Mouse (Mus musculus) retina, postnatal 1 day (tissue): ENCODE results near the gene Pla2g15.

Experiments used
- DNase-seq: peaks from one replicate; pipeline ENCODE4 v3.0.0-alpha.2; 2012

The Pla2g15 gene

GRCm38 (mm10) chr8:106149801-106150652 lies at the start of gene Pla2g15:
TSS of gene Pla2g15 (plus strand) at chr8:106150399.
- DNase-seq = peak; percentile 96

GRCm38 (mm10) chr8:106102321-106102720 lies 47.9 kb upstream of the Pla2g15 start:
- DNase-seq = no peak

- DNase-seq = no peak
These were observed 46.3 kb upstream of the Pla2g15 start for GRCm38 (mm10) chr8:106103888-106104287.

GRCm38 (mm10) chr8:106106193-106106592 lies 44.0 kb upstream of the Pla2g15 start:
- DNase-seq = no peak

GRCm38 (mm10) chr8:106108080-106108479 lies 42.1 kb upstream of the Pla2g15 start:
- no peak for DNase-seq

- DNase-seq = no peak
These were observed 41.5 kb upstream of the Pla2g15 start for GRCm38 (mm10) chr8:106108729-106109128.

GRCm38 (mm10) chr8:106112041-106112440 lies 38.2 kb upstream of the Pla2g15 start:
- DNase-seq = peak; percentile 15

GRCm38 (mm10) chr8:106112514-106112913 lies 37.7 kb upstream of the Pla2g15 start:
- peak; percentile 80 for DNase-seq

- DNase-seq = peak; percentile 40
These were observed 34.3 kb upstream of the Pla2g15 start for GRCm38 (mm10) chr8:106115897-106116296.

- no peak for DNase-seq
These were observed 26.8 kb upstream of the Pla2g15 start for GRCm38 (mm10) chr8:106123443-106123842.

GRCm38 (mm10) chr8:106126055-106126454 lies 24.1 kb upstream of the Pla2g15 start:
- no peak for DNase-seq

GRCm38 (mm10) chr8:106127054-106127453 lies 23.1 kb upstream of the Pla2g15 start:
- DNase-seq = no peak

- no peak for DNase-seq
These were observed 22.3 kb upstream of the Pla2g15 start for GRCm38 (mm10) chr8:106127882-106128410.

- no peak for DNase-seq
These were observed 20.8 kb upstream of the Pla2g15 start for GRCm38 (mm10) chr8:106129232-106129930.

GRCm38 (mm10) chr8:106129997-106130396 lies 20.2 kb upstream of the Pla2g15 start:
- no peak for DNase-seq

- no peak for DNase-seq
These were observed 19.7 kb upstream of the Pla2g15 start for GRCm38 (mm10) chr8:106130505-106130904.

GRCm38 (mm10) chr8:106131021-106131420 lies 19.2 kb upstream of the Pla2g15 start:
- no peak for DNase-seq

GRCm38 (mm10) chr8:106131488-106132222 lies 18.5 kb upstream of the Pla2g15 start:
- no peak for DNase-seq

GRCm38 (mm10) chr8:106132356-106132755 lies 17.8 kb upstream of the Pla2g15 start:
- DNase-seq = no peak

GRCm38 (mm10) chr8:106133526-106133925 lies 16.7 kb upstream of the Pla2g15 start:
- no peak for DNase-seq

- no peak for DNase-seq
These were observed 16.3 kb upstream of the Pla2g15 start for GRCm38 (mm10) chr8:106133946-106134345.

- peak; percentile 58 for DNase-seq
These were observed 15.2 kb upstream of the Pla2g15 start for GRCm38 (mm10) chr8:106134751-106135571.
